Mouse (Mus musculus) G1E (cell line): ENCODE data around the gene Arhgef2.

Source experiments
- CTCF ChIP-seq: IDR thresholded peaks from 2 replicates; pipeline ENCODE4 v1.5.1; 2012; ENCODE audit warnings: low read depth, low read length, inconsistent platforms, mixed read lengths
- GATA1 ChIP-seq: IDR thresholded peaks from 2 replicates; pipeline ENCODE4 v1.6.1; 2012; ENCODE audit warnings: borderline replicate concordance, low read length, inconsistent platforms, mixed read lengths

DNA sequence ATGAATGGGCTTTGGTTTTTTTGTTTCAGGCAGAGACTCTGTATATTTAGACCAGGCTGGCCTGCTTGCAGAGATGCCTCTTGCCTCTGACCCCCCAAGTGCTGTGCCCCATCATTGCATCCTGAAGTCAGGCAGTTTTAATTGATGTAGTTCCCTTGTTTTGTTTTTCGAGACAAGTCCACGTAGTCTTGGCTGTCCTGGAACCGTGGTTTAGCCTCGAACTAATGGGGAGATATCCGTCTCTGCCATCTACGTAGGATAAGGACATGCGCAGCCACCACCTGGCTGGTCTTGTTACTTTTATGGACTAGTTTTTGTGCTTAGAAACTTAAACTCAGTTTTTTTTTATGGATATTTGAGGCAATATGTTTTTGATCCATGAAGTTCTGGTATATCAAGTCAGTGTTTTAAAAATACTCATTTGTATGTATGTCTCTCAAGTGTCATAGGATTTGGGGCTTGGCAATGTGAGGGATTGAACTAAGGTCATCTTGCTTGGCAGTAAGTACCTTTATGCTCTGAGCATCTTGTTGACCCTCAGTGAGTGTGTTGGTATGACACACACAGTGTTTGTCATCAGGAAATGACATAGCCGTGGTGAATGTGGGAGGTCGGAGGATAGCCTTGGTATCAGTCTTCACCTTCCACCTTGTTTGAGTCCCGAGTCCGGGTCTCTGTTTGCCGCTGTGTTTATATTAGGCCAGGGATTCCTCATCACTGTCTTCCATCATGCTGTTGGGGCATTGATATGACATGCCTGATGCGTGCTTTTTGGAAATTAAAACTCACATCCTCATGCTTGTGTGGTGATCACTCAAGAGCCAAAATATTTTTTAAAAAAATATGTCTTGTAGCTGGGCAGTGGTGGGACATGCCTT lies 81.2 kb downstream of the Arhgef2 start:
- TF ChIP-seq CTCF, result no peak
- TF ChIP-seq GATA1, result no peak
